Mouse (Mus musculus) monocyte, adult 2 months (primary cell): ENCODE measurements around the gene Etl4.
"Not testable (repeated sequence)": the region's sequence is repeated elsewhere in the genome, so short reads cannot be mapped to it uniquely, and the experiment has no call there.

ENCODE experiments used
- DNase-seq, 2 experiments: peaks; one replicate each; pipeline ENCODE4 v3.0.0; 2022; ENCODE audit warnings: low spot score in 2 of 2, low read depth in 1 of 2

Gene Etl4

DNA sequence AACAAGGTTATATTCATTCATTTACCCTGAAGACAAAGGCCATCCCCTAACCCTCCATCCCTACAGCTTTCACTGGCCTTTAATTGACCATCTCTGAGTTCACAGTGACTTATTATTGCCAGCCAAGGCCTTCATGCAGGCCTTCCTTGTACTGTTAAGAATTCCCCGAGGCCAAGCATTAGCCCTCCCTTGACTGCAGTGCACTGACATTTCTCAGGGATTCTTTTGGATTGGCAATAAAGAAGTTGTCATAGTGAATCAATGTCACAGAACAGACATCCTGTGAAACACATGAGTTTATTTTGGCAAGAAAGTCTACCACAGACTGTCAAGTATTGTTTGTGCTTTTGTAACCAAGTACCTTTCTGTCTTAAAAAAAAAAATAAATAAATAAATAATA, 257.5 kb downstream of the Etl4 start:
- no peak for DNase-seq

DNA sequence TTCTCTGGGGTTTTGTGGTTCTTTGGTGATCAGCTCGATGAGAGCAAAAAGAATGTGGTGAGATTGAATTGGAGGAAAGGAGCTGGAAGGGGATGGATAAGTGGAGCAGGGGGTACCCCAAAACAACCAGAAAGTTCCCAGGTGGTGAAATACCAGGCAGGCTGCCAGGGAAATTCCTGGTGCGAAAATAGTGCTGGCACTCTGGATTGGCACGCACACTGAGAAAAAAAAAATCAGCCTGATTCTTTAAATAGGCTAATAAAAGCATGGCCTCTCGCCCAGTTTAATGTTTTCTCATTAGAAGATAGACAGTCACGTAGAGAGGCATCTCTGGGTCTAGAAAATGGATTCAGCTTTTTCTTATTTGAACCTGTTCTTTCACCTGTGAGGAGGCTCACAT, 258.0 kb downstream of the Etl4 start:
- no peak for DNase-seq

DNA sequence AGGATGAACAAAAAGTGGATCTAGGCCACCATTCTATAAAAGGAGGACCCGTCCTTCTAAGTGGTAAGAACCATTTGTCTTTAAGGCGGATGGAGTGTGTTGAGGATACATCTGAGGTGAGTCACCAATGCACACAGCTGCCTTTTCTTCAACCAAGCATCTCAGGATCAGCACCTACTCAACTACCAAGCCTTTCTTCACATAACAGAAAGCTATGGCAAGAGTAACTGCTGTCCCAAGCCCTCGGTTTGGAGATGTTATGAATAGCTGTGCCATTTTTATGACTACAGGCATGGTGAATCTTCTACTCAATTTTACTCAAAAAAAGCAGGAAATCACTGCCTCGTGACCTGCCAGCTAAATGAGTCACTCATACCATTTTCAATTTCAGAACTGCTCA, 258.6 kb downstream of the Etl4 start:
- DNase-seq: no peak

- DNase-seq: not testable (repeated sequence)
These were observed 267.0 kb downstream of the Etl4 start for GRCm38 (mm10) chr2:20176456-20177184.

GRCm38 (mm10) chr2:20177236-20177635, 267.7 kb downstream of the Etl4 start:
- DNase-seq: not testable (repeated sequence)

DNA sequence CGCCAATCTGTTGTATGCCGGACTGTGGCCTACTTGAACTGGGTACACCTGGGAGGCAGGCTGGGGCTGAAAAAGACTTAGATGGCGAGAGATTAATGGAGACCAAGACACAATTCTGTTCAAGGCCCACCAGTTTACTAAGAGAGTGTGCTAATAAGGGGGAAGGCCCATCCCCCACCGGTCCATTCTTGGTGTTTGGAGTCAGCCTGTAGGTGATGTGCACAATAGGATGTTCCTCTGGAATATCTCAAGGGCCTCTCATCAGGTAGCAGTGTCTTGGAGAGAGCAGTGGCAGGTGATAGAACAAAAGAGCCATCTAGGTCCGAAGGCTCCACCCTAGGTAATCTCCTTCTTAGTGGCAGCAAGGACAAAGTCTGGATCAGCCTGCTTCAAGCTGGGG, 271.0 kb downstream of the Etl4 start:
- not testable (repeated sequence) for DNase-seq

GRCm38 (mm10) chr2:20187223-20187622, 277.6 kb downstream of the Etl4 start:
- not testable (repeated sequence) for DNase-seq

DNA sequence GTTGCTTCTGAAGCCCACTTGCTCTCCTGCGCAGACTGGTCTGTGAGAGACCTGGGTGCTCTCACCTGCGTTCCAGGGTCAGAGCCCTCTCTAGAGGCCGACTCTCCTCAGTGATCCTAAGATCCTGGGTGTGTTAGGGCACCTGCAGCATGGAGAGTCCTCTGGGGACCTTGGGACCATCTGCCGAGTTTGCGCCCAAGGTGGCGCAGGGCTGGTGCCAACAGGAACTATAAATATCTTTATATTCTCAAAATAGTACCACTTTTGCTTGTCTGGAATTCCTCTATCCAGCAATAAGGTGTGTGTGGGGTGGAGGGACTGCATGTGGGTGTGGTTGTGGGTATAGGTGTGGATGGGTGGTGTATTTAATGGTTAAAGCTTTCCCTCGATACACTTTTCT, 293.4 kb downstream of the Etl4 start:
- no peak for DNase-seq

GRCm38 (mm10) chr2:20206647-20207046, 297.1 kb downstream of the Etl4 start:
- DNase-seq: no peak

DNA sequence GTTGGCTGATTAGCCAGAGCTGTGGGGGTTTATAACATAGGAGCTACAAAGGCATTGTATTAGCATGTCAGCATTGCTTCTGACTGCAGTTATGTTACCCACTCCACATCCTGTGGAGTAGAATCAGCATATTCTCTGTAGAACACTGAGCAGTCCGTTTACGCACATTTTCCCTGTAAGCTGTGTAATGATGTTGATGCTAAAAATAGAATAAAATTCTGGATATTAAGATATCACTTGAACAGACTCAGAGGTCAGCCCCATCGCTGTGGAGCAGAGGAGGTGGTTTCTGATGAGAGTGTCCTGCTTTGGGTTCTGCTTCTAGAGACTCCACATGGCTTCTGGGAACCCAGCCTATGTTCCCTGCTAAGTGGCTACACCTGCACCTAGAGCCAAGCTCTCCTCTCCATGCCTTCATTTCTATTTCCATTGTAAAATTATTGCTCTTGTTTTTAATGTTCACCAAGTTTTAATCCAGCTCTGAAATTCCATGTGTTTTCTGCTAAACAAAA, 299.2 kb downstream of the Etl4 start:
- no peak for DNase-seq

DNA sequence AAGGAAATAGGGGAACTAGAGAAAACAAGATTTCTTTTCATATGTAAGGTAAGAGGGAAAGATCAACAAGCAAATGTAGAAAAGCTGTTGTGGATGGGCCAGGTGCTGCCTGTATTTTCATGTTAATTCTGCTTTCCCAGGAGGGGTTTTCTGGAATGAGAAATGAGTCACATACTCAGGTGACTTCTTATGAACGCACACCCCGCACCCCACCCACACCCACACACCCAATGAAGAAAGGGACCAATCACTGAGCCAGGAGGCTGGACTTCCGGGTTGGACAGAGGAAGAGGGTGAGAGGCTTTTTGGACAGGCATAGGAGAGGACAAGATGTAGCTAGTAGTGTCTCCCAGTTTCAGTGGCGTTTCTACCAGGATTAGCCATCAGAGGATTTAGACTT, 299.8 kb downstream of the Etl4 start:
- no peak for DNase-seq

- no peak for DNase-seq
These were observed 306.7 kb downstream of the Etl4 start for GRCm38 (mm10) chr2:20216275-20216674.

- no peak for DNase-seq
These were observed 307.3 kb downstream of the Etl4 start for GRCm38 (mm10) chr2:20216686-20217437.

- no peak for DNase-seq
These were observed 321.8 kb downstream of the Etl4 start for GRCm38 (mm10) chr2:20231371-20231770.

DNA sequence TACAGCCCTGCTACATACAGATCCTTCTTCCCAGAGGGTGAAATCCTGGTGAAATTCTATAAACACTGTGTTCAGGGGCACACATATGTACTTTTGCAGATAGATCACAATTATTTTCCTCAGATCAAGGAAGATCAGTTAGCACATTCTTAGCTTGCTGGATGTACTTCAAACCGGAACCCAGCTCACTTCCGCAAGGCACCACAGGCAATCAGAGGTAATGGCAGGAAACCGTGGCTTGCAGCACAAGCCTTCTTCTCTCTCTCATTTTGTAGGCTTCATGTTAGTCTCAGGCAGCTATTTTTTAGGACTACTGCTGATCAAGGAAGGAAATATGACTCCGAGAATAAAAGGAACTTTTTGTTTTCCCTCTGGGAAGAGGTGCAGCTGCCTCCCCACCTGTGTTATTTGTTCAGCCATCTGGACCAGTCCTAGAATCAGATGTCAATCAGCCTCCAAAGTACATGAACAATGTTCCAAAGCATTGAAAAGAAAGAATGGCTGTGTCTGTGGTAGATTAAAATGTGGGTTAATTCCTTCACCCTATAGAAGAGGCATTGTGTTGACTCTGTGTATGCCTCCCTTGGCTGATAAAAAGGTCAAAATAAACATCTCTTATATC, 338.6 kb downstream of the Etl4 start:
- no peak for DNase-seq

- DNase-seq: no peak
These were observed 339.8 kb downstream of the Etl4 start for GRCm38 (mm10) chr2:20249403-20249802.

DNA sequence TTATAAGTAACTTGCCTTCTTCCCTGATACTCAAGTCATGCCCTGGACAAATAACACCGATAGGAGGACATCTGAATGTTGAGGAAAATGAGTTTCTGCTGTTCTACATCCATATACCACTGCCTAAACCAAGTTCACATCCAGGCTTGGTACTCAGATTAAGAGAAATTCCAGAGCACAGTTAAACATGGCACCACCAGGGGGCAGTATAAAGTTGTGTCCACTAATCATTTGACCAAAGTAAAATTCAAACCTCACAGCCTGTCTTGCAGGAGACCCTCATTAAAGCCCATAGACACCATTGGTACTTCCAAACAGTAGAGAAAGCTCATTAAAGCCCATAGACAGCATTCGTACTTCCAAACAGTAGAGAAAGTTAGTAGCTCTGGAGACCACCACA, 366.5 kb downstream of the Etl4 start:
- no peak for DNase-seq

DNA sequence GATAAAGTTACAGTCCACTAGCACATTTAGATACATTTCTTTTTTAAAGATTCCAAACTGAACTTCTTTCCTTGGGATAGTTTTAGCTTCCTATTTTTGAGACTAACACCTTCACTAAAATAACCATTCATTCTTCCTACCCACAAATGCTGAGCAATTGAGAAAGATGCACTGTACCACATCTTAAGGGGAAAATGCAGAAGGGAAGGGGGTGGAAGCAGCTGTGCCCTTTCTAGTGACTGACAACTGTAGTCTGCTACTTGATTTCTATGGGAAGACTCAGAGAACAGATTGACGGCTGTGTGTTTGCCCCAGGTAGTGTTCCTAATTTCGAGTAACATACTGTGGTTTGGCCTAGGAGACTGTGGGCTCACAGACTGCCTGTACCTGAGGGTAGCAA, 372.3 kb downstream of the Etl4 start:
- DNase-seq: no peak

GRCm38 (mm10) chr2:20284425-20284824, 374.8 kb downstream of the Etl4 start:
- no peak for DNase-seq

DNA sequence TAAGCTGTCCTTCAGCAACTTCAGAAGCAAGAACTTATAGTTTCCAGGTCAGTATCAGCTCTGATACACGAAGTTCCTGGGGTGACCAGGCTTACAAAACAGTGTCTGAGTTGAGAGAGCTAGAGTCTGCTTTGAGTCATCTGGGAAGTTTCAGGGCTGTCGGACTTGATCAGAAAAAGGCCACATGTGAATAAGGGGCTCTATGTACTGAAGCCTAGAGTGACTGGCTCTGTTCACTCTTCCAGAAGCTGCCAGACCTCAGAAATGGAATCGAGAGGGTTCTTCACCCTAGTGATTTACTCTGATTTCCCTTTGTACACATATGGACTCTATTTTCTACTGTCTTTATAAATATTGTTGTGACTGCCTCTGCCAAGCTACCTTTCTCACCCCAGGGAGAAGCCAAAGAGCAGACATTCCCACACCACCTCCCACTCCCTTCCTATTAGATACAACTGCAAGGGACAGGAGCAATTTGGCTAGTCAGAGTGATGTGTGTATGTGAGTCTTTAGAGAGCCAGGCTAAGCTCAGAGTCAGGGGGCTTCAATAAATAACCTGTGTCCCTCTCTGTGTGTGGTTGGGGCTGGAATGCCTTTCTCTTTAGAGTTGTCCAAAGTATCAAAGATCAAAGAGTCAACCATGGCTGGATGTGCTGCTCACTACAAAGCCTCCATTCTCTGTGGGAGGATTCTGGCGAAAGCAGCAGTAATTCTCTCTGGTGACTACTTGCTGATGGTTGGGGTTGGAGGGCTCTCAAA, 381.6 kb downstream of the Etl4 start:
- no peak for DNase-seq

DNA sequence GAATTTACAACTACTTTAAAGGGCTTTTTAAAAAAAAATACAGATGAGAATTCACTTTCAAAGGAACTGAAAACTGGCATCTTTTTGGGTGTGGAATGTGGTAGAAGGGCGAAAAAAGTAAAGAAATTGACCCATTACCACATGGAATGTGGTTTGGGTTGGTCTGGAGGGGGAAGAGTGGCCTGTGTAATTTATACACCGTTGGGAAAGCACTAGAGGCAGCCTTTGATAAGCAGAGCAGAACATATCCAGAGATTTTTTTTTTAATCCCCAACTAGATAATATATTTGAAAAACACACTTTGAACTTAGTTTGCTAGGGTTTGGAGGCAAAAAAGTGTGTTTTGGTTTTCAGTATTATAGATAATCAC, 382.1 kb downstream of the Etl4 start:
- DNase-seq: no peak
